Mouse (Mus musculus) cerebellum, adult 11-12 months (tissue): Measurements from ENCODE around the gene Wdr25.

Experiments used
- DNase-seq: peaks from one replicate; pipeline ENCODE4 v3.0.0; 2022

The Wdr25 gene

DNA sequence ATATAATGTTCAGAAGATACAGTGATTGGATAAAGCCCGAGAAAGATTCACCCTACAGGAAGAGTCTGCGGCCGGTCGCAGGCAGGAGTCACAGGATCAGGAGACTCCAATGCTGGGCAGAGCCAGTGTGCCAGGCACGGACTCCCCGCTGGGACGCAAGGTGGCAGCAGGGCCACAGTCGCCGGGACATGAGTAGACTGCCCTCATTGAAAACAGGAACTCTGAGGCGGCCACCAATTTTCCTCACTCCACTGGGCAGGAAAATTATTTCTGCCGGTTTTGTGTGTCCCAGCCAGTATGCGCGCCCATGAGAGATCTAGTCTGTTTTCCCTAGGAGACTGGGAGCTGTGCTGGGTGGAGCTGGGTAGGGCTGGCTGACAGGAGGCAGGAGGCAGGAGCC, 177.8 kb downstream of the Wdr25 start:
- DNase-seq = peak; percentile 82

DNA sequence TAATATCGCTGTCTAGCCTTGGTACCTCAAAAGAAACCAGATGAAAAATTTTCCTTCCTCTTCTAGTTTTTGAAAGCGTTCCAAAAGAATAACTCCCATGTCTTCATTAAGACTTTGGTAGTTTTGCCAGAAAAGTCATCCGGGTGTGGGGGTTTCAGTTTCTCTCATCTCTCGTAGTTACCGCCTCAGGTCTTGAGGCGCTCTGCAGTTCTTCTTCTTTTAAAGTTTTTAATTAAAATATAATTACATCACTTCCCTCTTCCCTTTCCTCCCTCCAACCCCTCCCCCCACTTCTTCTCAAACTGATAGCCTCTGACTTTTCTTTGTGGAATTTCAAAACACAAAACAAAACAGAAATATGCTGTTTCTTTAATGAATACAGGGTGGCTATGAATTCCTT, 180.7 kb downstream of the Wdr25 start:
- DNase-seq = no peak

DNA sequence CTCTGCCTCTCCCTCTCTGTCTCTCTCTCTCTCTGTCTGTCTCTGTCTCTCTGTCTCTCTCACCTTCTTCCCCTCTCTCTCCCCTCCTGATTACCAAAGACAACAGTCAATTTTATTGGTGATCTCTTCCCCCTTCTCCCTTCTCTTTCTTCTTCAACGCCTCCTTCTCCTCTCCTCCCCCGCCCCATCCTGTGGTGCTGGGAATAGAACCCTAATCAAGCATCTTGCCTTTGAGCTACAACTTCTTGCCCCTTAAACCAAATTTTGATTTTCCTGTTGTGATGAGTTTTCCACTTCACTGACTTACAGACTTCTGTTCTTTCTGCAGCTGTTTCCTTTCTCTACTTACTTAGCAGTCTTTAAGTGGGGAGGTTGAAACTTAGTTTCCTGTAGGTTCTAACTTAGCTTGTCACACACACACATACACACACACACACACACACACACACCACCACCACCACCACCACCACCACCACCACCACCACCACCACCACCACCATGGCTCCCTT, 181.4 kb downstream of the Wdr25 start:
- no peak for DNase-seq

DNA sequence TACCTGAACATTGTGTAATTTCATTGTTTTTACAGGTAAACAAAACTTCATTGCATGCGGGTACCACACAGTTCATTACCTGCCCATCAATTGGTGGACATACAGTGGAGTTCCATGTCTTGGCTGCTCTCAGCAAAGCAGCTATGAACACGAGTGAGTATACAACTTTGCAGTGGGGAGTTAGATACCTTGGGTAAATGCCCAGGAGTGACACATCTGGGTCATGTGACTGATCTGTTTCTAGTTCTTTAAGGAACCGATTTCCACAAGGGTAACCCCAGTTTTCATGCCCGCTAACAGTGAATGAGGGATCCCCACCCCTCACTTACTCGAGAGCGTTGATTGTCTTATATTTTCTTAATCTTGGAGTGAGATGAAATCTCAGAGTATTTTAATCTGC, 183.6 kb downstream of the Wdr25 start:
- DNase-seq = no peak
